Mouse (Mus musculus): ENCODE data around the gene Tctn3. TPM values are rescaled to one million over a fixed set of nuclear protein-coding genes. Genes with fewer than 3 reads are reported as not detected.

Tctn3 gene
- 3.7 TPM for polyA plus RNA-seq (2014; fragmentation: Illumina TruSeq; extraction: RNeasy Lipid Tissue Mini Kit (QIAGEN cat#74804); ENCODE audit: low read depth, low replicate concordance)

GRCm38 (mm10) chr19:40611830-40612506 is at the start of gene Tctn3, which contains the start of gene Entpd1:
Gene Tctn3, minus strand, starts transcription at chr19:40612233.
Gene Entpd1, plus strand, starts transcription at chr19:40612366.

GRCm38 (mm10) chr19:40588293-40588654 is 23.8 kb downstream of the Tctn3 start, which contains the start of gene Aldh18a1:
Gene Aldh18a1, minus strand, starts transcription at chr19:40588463.

Other genes with a start within 250 kb of the Tctn3 start
- 169 TPM for gene Sorbs1, start 98.5 kb downstream of the Tctn3 start, polyA plus RNA-seq (2014; fragmentation: Illumina TruSeq; extraction: RNeasy Lipid Tissue Mini Kit (QIAGEN cat#74804); ENCODE audit: low read depth, low replicate concordance)
- gene Aldh18a1, start 23.8 kb downstream of the Tctn3 start, polyA plus RNA-seq (2014; fragmentation: Illumina TruSeq; extraction: RNeasy Lipid Tissue Mini Kit (QIAGEN cat#74804); ENCODE audit: low read depth, low replicate concordance): 5.1 TPM
- 29.5 TPM for gene Entpd1, start 133 bp upstream of the Tctn3 start, polyA plus RNA-seq (2014; fragmentation: Illumina TruSeq; extraction: RNeasy Lipid Tissue Mini Kit (QIAGEN cat#74804); ENCODE audit: low read depth, low replicate concordance)
- gene Cc2d2b, start 136.5 kb upstream of the Tctn3 start, polyA plus RNA-seq (2014; fragmentation: Illumina TruSeq; extraction: RNeasy Lipid Tissue Mini Kit (QIAGEN cat#74804); ENCODE audit: low read depth, low replicate concordance): not detected
- gene Ccnj, start 219.0 kb upstream of the Tctn3 start, polyA plus RNA-seq (2014; fragmentation: Illumina TruSeq; extraction: RNeasy Lipid Tissue Mini Kit (QIAGEN cat#74804); ENCODE audit: low read depth, low replicate concordance): 6.9 TPM